Mouse (Mus musculus): ENCODE data around the gene Cd82.
A peak's percentile ranks its signal among the peaks of the same experiment; 100 is the strongest.

Gene Cd82

DNA sequence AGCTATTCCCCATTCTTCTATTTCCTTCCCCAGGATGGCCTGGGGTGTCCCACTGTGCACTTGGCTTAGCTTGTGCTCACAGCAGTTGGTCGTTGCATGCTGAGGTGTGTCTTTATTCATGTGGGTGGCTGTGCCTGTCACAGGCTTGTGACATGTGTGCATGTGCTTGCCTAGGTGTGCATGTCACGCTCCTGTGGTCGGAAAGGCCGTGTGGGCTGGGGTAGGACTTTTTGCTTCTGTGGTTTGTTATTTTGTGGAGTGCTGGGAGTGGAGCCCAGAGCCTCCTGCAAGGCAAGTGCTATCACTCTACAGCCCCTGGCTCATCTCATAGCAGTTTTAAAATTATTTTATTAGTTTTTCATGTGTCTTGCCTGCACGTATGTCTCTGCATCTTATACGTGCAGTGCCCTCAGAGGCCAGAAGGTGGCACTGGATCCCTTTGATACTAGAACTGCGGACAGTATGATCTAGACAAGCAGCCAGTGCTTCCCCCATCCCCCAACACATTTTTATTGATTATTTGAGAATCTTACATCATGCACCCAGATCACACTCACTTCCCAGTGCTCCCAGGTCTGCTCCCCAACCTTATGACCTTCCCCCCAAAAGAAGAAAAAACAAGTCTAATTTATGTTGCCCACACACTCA lies 49.4 kb downstream of the Cd82 start:
- peak; percentile 68 to 79 for DNase-seq

DNA sequence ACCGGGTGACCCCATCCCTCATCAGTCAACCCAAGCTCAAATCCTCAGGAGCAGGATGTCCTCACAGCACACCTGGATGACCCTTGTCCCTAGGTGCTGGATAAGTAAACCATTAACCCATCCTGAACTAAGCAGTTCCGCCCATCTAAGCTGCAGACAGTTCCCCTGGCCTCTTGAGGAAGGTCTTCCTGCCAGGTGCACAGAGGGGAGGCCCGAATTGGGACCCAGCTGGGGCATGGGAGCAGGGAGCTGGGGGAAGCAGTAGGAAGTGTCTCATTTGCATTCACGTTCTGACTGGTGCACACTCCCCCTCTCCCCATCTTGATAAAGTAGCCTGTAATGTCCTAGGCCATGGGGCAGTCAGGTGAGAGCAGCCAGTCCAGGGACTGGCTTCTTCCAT lies 50.8 kb downstream of the Cd82 start:
- DNase-seq = peak in 1 of 2 experiments; percentile 6

DNA sequence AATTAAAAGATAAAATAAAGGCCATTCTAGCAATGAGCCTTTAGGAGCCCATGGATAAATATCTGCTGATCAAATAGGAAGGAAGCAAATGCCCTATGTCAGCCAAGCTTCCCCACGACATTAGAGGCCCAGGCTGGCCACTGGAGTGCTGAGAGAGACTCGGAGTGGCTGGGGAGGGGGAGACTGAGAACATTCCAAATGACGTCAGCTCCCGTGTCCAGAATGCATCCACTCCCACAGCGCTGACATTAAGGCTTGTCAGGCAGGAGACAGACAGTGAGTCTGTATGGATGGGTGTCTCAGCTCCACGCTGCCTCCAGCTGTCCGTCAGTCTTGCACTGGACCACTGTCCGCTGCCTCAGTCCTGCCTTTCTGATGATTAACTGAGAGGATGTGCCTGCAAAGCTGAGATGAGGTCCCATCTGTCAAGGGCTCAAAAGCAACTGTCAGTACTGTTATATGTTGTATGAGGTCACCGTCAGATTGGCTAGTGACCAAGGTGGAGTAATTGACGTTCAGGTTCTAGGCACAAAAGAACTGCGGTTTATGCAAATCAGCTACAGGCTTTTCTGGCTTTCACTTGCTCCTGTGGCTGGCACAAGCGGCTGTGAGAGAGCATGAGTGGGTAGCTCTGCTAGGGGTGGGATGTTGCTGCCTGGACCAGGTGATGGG lies 51.9 kb downstream of the Cd82 start:
- peak in 1 of 2 experiments; percentile 6 for DNase-seq

DNA sequence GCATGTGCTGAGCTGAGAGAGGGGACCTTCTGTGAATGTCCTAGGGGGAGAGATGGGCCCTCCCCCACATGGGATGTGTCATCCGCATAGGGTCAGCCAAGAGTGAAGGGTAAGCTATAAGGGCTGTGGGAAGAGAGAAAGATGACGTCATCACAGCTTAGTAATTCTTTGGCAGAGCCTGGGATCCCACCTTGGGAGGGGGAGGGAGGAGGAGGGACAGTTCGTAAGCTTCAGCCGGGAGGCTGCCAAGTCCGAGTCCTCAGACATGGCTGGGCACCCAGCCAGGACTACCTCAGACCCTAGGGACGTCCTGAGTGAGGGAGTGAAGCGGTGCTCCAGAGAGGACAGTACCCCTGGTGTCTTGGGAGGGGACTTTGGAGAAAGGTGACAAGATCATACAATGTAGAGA lies 57.9 kb downstream of the Cd82 start:
- peak in 1 of 2 experiments; percentile 14 for DNase-seq

DNA sequence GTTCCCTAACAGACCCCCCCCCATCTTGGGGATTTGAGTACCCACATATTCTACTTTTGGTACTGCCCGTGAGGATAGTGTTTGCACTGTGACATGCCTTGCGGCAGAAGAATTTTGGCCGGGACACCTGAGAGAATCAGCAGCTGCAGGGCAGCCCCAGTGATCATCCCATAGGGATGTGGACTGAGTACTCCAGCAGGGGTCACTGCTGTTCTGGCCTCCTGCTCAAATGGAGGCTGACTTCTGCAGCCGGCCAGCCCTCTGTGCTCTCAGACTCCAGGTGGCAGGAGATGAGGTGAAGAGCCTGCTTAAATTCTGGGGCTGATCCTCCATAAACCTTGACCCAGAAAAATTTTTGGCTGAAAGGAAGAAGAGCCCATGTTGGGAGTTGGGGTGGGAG lies 58.8 kb downstream of the Cd82 start:
- peak in 1 of 2 experiments; percentile 2 for DNase-seq

DNA sequence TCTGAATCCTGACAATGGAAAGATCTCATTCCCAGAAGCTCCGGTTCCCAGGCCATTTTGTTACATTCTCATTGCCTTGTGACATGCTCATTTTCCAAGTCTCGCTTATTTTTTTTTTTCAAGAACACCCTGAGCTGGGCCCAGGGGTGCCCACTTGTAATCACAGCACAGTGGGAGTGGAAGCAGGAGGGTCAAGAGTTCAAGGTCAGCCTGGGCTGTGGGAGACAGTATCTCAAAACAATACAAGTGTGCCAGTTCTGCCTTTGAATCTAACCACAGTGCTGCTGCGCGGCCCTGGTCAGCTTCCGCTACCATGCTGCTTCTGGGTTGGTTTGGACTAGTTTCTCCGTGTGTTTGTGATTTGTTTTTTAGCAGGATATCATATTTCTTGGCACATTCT lies 59.7 kb downstream of the Cd82 start:
- DNase-seq = no peak

DNA sequence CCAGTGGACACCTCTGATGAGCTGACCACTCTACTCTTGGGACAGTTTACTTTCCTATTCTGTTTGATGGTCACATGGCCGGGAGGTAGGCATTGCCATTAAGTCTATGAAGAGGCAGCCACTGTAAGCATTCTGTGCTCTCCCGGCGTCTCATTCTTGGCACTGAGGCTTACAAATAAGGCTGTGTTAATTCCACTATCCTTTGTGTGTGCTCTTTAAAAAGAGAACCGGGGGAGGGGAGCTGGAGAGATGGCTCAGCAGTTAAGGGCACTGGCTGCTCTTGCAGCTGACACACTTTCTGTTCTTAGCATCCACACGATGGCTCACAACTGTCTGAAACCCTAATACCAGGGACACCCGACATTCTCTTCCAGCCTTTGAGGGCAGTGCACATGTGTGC lies 71.7 kb downstream of the Cd82 start:
- no peak for DNase-seq

DNA sequence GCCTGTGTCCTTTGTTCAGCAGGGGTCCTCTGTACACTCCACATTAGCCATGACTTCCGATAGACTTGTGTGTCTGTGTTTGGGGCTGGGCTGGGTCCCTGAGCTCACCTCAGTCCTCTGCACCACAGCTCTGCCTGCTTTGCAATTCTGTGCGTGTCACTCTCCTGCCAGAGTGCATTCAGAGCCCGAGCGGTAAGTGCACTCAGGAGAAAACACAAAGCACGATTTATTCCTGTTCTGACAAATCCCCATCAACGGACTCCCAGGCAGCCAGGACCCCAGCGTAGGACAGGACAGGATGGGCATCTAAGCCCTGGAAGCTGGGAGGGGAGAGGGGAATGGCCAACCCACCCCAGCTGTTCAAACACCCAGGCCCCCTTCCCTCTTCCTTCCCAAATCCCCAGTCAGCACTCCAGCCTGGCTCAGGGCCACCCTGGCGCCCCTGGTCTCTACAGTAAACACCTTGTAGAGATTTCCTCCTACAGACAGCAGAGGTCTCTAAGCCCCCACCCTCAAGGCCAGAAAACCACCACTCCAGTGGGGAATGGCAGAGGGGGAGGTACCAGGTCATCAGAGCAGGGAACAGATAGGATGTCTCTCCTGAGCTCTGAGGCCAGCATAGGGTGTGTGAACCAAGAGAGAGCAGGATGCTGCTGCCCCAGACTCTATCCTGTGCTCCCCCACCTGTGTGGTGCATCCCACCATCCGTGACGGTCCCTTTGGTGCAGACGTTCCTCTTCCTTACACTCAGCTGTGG lies 72.6 kb downstream of the Cd82 start:
- no peak for DNase-seq

DNA sequence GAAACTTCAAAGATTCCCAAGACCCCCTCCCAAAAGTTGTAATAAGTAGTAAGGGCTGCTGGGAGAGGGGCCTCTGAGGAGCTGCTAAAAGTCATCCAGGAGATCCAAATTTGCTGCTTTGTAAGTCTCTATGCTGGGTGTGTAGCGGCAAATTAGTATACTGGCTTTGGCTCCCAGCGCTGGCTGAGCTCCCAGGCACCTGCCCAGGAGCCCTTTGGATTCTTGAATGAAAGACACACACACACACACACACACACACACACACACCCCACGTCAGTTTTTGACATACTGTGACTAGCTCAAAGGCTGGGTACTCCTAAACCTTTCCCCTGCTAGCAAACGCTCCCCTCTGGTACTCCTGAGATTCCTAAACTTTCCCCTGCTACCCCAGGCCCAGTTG lies 76.0 kb downstream of the Cd82 start:
- peak; percentile 41 to 48 for DNase-seq

DNA sequence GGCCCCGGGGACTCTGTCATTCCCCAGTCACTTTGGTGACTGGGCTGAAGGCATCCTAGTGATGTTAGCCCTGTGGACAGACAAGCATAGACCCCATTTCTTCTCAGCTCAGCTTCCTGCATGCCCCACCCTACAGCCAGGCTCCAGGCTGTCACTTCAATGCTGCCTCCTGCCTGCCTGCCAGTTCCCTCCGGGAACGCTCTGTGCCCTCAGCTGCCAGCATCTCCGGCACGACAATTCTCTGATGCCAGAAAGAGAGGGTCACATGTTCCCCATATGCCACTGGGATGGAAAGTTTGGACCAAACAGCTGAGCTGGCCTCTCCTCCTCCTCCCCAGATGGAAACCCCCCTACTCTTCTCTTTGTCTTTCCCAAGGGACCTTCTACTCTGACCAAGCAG lies 79.1 kb downstream of the Cd82 start:
- DNase-seq = peak; percentile 55 to 61

DNA sequence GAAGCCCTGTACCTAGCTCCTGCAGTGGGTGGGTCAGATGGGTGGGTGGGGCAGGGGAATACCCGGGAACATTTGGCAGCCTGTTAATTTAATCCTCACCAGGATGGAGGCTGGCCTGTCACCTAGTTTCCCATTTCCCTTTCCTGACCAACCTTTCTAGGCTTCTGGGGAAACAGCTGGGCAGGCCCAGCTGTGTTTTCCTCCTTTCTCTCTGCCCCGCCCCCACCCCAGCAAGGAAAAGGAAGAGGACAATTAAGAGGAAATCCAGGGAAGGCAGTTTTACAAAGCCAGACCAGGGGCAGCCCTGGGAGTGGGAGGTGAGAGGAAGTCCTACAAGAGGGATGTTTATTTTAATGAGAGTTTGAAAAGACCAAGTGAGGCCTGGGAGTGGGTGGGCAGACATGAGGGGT lies 82.3 kb downstream of the Cd82 start:
- DNase-seq = no peak

DNA sequence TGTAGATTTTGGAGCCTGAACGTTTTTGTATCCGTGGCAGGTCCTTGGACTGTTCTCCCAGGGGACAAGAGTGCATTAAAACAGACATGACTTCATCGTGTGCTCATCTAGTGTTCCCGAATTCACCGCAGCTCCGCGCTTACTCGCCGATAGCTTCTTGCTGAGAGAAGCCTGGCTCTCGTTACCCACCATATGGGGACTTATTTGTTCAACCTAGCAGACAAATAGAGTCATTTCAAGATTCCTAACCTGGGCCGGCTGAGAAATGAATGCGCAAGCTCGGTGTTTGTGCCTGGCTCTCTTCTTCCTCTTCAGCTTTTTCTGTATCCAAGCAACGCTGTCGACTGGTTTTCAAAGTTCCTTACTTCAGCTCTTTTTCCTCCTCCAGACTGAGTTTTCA lies 85.1 kb downstream of the Cd82 start:
- peak; percentile 63 to 66 for DNase-seq

DNA sequence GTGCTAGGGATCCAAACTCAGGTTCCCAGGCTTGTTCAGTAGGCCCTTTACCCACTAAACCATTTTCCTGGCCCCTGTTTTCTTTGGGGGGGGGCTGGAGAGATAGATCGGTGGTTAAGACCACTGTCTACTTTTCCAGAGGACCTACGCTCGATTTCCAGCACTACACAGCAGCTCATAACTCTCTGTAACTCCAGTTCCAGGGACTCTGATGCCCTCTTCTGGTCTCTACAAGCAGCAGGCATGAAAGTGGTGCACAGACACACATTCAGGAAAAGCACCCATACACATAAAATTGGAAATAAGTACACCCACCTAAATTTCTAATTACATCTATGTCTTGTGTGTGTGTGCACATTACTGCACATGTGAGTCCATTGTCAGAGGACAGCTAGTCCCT lies 85.8 kb downstream of the Cd82 start:
- DNase-seq = no peak

DNA sequence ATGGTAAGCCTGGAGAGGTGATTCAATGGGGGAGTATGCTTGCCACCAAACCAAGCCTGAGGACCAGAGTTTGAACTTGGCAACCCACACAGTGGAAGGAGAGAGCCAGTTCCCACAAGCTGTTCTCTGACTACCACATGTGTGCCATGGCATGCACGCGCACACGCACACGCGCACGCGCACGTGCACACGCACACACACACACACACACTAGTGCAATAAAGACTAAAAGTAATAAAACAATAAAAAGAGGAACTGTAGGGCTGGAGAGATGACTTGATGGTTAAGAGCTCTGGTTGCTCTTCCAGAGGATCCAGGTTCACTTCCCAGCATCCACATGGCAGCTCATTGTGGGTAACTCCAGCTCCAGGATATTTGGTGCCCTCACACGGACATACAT lies 90.1 kb downstream of the Cd82 start:
- DNase-seq = no peak

DNA sequence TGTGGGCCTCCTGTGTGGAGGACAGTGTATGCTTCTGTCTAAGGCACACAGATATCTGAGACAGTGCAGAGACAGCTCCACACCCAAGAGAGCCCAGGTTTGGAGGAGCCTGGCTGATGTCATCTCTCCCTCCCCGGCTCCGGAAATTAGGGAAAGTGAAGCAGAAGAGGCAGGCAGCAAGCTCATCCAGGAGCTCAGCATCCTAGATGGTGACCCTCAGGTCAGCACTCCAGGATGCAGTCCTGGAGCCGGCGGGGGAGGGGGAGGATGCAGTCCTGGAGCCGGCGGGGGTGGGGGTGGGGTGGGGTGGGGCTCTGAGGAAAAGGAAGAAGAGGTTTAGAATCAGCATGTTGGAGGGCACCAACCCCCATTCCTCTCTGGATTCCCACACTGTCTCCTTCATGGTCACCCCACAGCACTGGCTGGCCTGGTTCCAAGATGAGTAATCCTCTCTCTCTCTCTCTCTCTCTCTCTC lies 90.8 kb downstream of the Cd82 start:
- peak in 1 of 2 experiments; percentile 42 for DNase-seq

Measured in cerebellum, postnatal 25 days (tissue).